Mouse (Mus musculus) intestine, postnatal 0 days (tissue): ENCODE data around the gene Lcp1. TPM values are rescaled to one million over a fixed set of nuclear protein-coding genes. Genes with fewer than 3 reads are reported as not detected.

Experiments
- ATAC-seq: fragments of 200-750 bp; cut with Nextera tagmentation; 2 replicates; pipeline ENCODE4 v1.8.0; 2017; ENCODE audit warnings: mild to moderate bottlenecking, moderate TSS enrichment, moderate library complexity
- H3K27ac ChIP-seq: fragments of 300-500 bp; sonication (generic); 2 replicates; pipeline ENCODE4 v1.5.1; 2014; ENCODE audit warnings: mild to moderate bottlenecking, low read depth, low read length, moderate library complexity
- H3K27me3 ChIP-seq: fragments of 300-500 bp; sonication (generic); replicated peaks from 2 replicates; pipeline ENCODE4 v1.6.1; 2014; ENCODE audit warnings: low read length, mixed read lengths; ENCODE audit not compliant: control insufficient read depth, insufficient read depth
- H3K36me3 ChIP-seq: fragments of 300-500 bp; sonication (generic); 2 replicates; pipeline ENCODE4 v1.6.1; 2014; ENCODE audit warnings: mild to moderate bottlenecking, moderate library complexity; ENCODE audit not compliant: control insufficient read depth, insufficient read depth
- H3K4me1 ChIP-seq: fragments of 300-500 bp; sonication (generic); replicated peaks from 2 replicates; pipeline ENCODE4 v1.6.1; 2014; ENCODE audit warnings: antibody characterized with exemption, low read length, mixed read lengths; ENCODE audit not compliant: control insufficient read depth, insufficient read depth
- H3K4me2 ChIP-seq: fragments of 300-500 bp; sonication (generic); replicated peaks from 2 replicates; pipeline ENCODE4 v1.6.1; 2014; ENCODE audit warnings: low read depth, mild to moderate bottlenecking, moderate library complexity
- H3K4me3 ChIP-seq: fragments of 300-500 bp; sonication (generic); 2 replicates; pipeline ENCODE4 v1.5.1; 2014; ENCODE audit warnings: low read depth, low read length
- H3K9ac ChIP-seq: fragments of 300-500 bp; sonication (generic); 2 replicates; pipeline ENCODE4 v1.6.1; 2014; ENCODE audit warnings: mild to moderate bottlenecking, low read depth, low read length
- H3K9me3 ChIP-seq: fragments of 300-500 bp; sonication (generic); 2 replicates; pipeline ENCODE4 v1.6.1; 2016; ENCODE audit warnings: mixed run types; ENCODE audit not compliant: control insufficient read depth
- CTCF ChIP-seq: sonication (generic); IDR thresholded peaks from 2 replicates; pipeline ENCODE4 v1.5.1; 2016; ENCODE audit warnings: low read depth, mild to moderate bottlenecking, control low read depth, antibody characterized with exemption, moderate library complexity
- WGBS: fragments of 180-500 bp; shearing (Covaris S2); extraction: QIAGEN DNeasy Blood & Tissue Kit; methylation state at CpG from one replicate; pipeline ENCODE4 v1.1.7; 2014; 5-methylcytosine and 5-hydroxymethylcytosine counted together
- microRNA-seq: library from miRNA; unstranded; fragments of <30 nt; microRNA quantifications from one replicate; pipeline ENCODE4, GENCODE M21; 2016
- polyA plus RNA-seq: library from polyadenylated mRNA; unstranded; fragments of >200 nt; fragmentation: Nextera tagmentation; extraction: Ambion mirVana; gene quantifications from 2 replicates; pipeline ENCODE4 v1.2.1, GENCODE M21; 2015

Lcp1 gene
- polyA plus RNA-seq, 1 experiment from 2014 or later: 59.3 TPM

GRCm38 (mm10) chr14:75279716-75280115 lies 148.8 kb downstream of the Lcp1 start:
- no peaks in the 10 kb centered on the region for H3K4me1 ChIP-seq
- 85% methylated on average over 6 of the region's 6 CpGs for WGBS
- no peak overlapping the region for H3K4me2 ChIP-seq
- no peak overlapping the region for H3K4me3 ChIP-seq
- TF ChIP-seq CTCF: no peak
- H3K27ac ChIP-seq: no peak overlapping the region
- H3K27me3 ChIP-seq: no peaks in the 10 kb centered on the region
- no peaks in the 10 kb centered on the region for H3K9me3 ChIP-seq
- no peak overlapping the region for H3K9ac ChIP-seq
- H3K36me3 ChIP-seq: no peaks in the 10 kb centered on the region
- ATAC-seq: no peak

DNA sequence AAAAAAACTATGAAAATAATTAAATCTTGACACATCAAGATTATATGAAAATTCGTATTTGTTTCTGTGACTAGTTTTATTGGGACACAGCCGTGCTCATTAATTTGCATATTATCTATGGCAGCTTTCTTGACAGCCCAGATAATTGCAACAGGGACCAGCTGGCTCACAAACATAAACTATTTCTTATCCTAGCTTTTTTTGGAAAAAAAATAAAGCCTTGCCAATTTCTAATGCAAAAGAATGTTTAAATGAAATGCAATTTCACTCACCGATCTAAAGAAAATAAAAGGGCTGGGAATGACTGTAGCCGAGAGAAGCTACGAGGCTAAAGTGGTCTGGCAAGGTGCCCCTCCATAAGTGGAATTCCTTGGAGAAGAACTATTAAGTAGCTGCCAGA lies 149.5 kb downstream of the Lcp1 start:
- Histone ChIP-seq H3K4me2 (no peak overlapping the region), H3K4me1 (no peaks in the 10 kb centered on the region), H3K27ac (no peak overlapping the region), H3K9me3 (no peaks in the 10 kb centered on the region), H3K9ac (no peak overlapping the region), H3K4me3 (no peak overlapping the region), H3K36me3 (no peaks in the 10 kb centered on the region), H3K27me3 (no peaks in the 10 kb centered on the region)
- ATAC-seq: no peak
- WGBS: 61% methylated on average over 5 of the region's 5 CpGs
- TF ChIP-seq CTCF: no peak

Small RNA genes lying within 50 kb of the gene (microRNA-seq; reads per million reads assigned to microRNA genes)
- gene Gm44482: not detected

Other genes with a start within 250 kb of the Lcp1 start
- 4.2 and 4.4 TPM in 2 replicates for gene Lrch1, start 183.2 kb upstream of the Lcp1 start, polyA plus RNA-seq
- gene Rubcnl, start 115.1 kb upstream of the Lcp1 start, polyA plus RNA-seq: 0.22 and 0.26 TPM in 2 replicates
- gene Lrrc63, start 220 bp upstream of the Lcp1 start, polyA plus RNA-seq: not detected in 2 replicates
- gene Cpb2, start 111.2 kb downstream of the Lcp1 start, polyA plus RNA-seq: 1.6 and 1.9 TPM in 2 replicates
- gene Zc3h13, start 153.3 kb downstream of the Lcp1 start, polyA plus RNA-seq: 18.7 and 18.9 TPM in 2 replicates